ENCODE assay signal across 8 mouse cellular contexts in genomic region chr7:79147011-79147837, GRCm38 (mm10). TPM values are rescaled to one million over a fixed set of nuclear protein-coding genes. Genes with fewer than 3 reads are reported as not detected.
DNase-seq lines count a peak whose midpoint lies in the region; ATAC-seq and TF ChIP-seq lines count a peak whose summit lies in the region.
"Had no signal": no experiment of that assay in that cellular context is flagged by ENCODE, and none has a peak within 500 bp of the region (broad histone marks: within the 10 kb centered on the region; RNA-seq: fewer than 3 reads in every experiment).

No protein-coding gene starts in this region.

- no peak for TF ChIP-seq RAD21 in CH12.LX (IDR thresholded peaks at IDR 0.05; ENCODE audit: low read depth, low read length)

- H3K4me2 ChIP-seq in CH12.LX (ENCODE audit: insufficient read depth, low read depth, poor library complexity, severe bottlenecking): 0 out of 2 replicates have a peak overlapping the region, but pooled peaks have one; percentile 92
- H3K4me2 ChIP-seq in heart, embryonic 16.5 days (ENCODE audit: low read depth, low read length): peak overlapping the region; percentile 89
- peak overlapping the region; percentile 79 for H3K4me2 ChIP-seq in limb, embryonic 11.5 days (ENCODE audit: low read depth, severe bottlenecking)
- H3K4me2 ChIP-seq in stomach, embryonic 15.5 days: peak overlapping the region; percentile 78

- ATAC-seq in heart, embryonic 16.5 days (replicated peaks; ENCODE audit: extremely low read depth, insufficient read depth, low FRiP score): 0 out of 2 replicates have a peak, but pooled peaks have one; percentile 21
- no peak for ATAC-seq in limb, embryonic 11.5 days (ENCODE audit: insufficient number of reproducible peaks, low FRiP score, low TSS enrichment, low read depth)
- no peak for ATAC-seq in stomach, embryonic 15.5 days (ENCODE audit: insufficient read depth, low FRiP score, low read depth)

- no peak overlapping the region for H3K9ac ChIP-seq in CH12.LX (ENCODE audit: insufficient read depth, low read depth)
- peak overlapping the region; percentile 89 for H3K9ac ChIP-seq in heart, embryonic 16.5 days (ENCODE audit: low read length)
- H3K9ac ChIP-seq in limb, embryonic 11.5 days (ENCODE audit: low read length): peak overlapping the region; percentile 76; the same call in 1 of the 2 replicates
- peak overlapping the region; percentile 16 for H3K9ac ChIP-seq in stomach, embryonic 15.5 days

- no peaks in the 10 kb centered on the region for H3K79me2 ChIP-seq in CH12.LX (replicated peaks; ENCODE audit: control insufficient read depth, extremely low read depth, insufficient read depth, poor library complexity, severe bottlenecking)

- no peak for DNase-seq in CH12.LX (ENCODE audit: extremely low read depth)
- DNase-seq in embryonic facial prominence, embryonic 10.5 days (ENCODE audit: low spot score): peak; percentile 36
- peak; percentile 56 for DNase-seq in limb, embryonic 11.5 days (ENCODE audit: low spot score)
- DNase-seq in adrenal gland, postnatal 10 days: no peak
- DNase-seq in frontal cortex, adult 2 months (ENCODE audit: extremely low spot score in 1 of 2, low spot score in 1 of 2): no peak

- H3K36me3 ChIP-seq in CH12.LX (replicated peaks in 1 of 2; ENCODE audit: control insufficient read depth in 1 of 2, insufficient read depth in 1 of 2, low read length in 1 of 2): peaks cover 0 to 28% of the 10 kb centered on the region in 2 experiments
- H3K36me3 ChIP-seq in embryonic facial prominence, embryonic 10.5 days (replicated peaks): peaks cover 33% of the 10 kb centered on the region
- H3K36me3 ChIP-seq in heart, embryonic 16.5 days (ENCODE audit: control insufficient read depth, insufficient read depth): peaks cover 15% of the 10 kb centered on the region
- peaks cover 6% of the 10 kb centered on the region; the same call in 1 of the 2 replicates for H3K36me3 ChIP-seq in limb, embryonic 11.5 days (ENCODE audit: control insufficient read depth, insufficient read depth, low read length)
- peaks cover 4% of the 10 kb centered on the region; the same call in 1 of the 2 replicates for H3K36me3 ChIP-seq in stomach, embryonic 15.5 days

- peaks cover 0 to 20% of the 10 kb centered on the region in 2 experiments; a peak in 2 of 4 replicates for H3K4me1 ChIP-seq in CH12.LX (ENCODE audit: control insufficient read depth in 1 of 2, insufficient read depth in 2 of 2)
- H3K4me1 ChIP-seq in embryonic facial prominence, embryonic 10.5 days: peaks cover 32% of the 10 kb centered on the region
- H3K4me1 ChIP-seq in heart, embryonic 16.5 days (ENCODE audit: control insufficient read depth, insufficient read depth, low read length): peaks cover 20% of the 10 kb centered on the region
- peaks cover 12% of the 10 kb centered on the region for H3K4me1 ChIP-seq in limb, embryonic 11.5 days (ENCODE audit: control insufficient read depth, insufficient read depth, low read length)
- peaks cover 20% of the 10 kb centered on the region for H3K4me1 ChIP-seq in stomach, embryonic 15.5 days

- H3K27me3 ChIP-seq in CH12.LX (replicated peaks): peaks cover 3% of the 10 kb centered on the region
- no peaks in the 10 kb centered on the region for H3K27me3 ChIP-seq in embryonic facial prominence, embryonic 10.5 days (replicated peaks; ENCODE audit: low read depth, poor library complexity, severe bottlenecking)
- no peaks in the 10 kb centered on the region for H3K27me3 ChIP-seq in heart, embryonic 16.5 days (ENCODE audit: control insufficient read depth, insufficient read depth, low read length)
- H3K27me3 ChIP-seq in limb, embryonic 11.5 days (ENCODE audit: control insufficient read depth, insufficient read depth, low read length): no peaks in the 10 kb centered on the region
- H3K27me3 ChIP-seq in stomach, embryonic 15.5 days (replicated peaks): no peaks in the 10 kb centered on the region

- TF ChIP-seq CTCF in CH12.LX (conservative IDR thresholded peaks at IDR 0.05 in 1 of 2, IDR thresholded peaks at IDR 0.05 in 1 of 2; ENCODE audit: low read depth in 2 of 2, low read length in 2 of 2): no peak

- in situ Hi-C loops in CH12.LX (cut with MboI; ENCODE audit: low pct_ligation_motif_present, low pct_unique_long_range_greater_than_20kb, low sequenced_read_pairs): no loop called here

- WGBS in embryonic facial prominence, embryonic 10.5 days: 51% methylated on average over 12 of the region's 12 CpGs
- 46% methylated on average over 12 of the region's 12 CpGs for WGBS in heart, embryonic 16.5 days
- 35% methylated on average over 12 of the region's 12 CpGs for WGBS in limb, embryonic 11.5 days
- WGBS in stomach, embryonic 15.5 days: 53% methylated on average over 12 of the region's 12 CpGs

- H3K4me3 ChIP-seq in CH12.LX (replicated peaks in 1 of 3; ENCODE audit: low read depth in 2 of 3, low read length in 2 of 3, poor library complexity in 1 of 3): no peak overlapping the region
- H3K4me3 ChIP-seq in embryonic facial prominence, embryonic 10.5 days: peak overlapping the region; percentile 81
- H3K4me3 ChIP-seq in heart, embryonic 16.5 days (ENCODE audit: low read length): peak overlapping the region; percentile 91
- H3K4me3 ChIP-seq in limb, embryonic 11.5 days (ENCODE audit: low read depth, low read length): peak overlapping the region; percentile 69
- H3K4me3 ChIP-seq in stomach, embryonic 15.5 days (replicated peaks): peak overlapping the region; percentile 56

- H3K27ac ChIP-seq in CH12.LX (ENCODE audit: insufficient read depth, low read depth): no peak overlapping the region
- H3K27ac ChIP-seq in embryonic facial prominence, embryonic 10.5 days (replicated peaks): peak overlapping the region; percentile 90; the same call in 1 of the 2 replicates
- H3K27ac ChIP-seq in heart, embryonic 16.5 days (ENCODE audit: low read length): peak overlapping the region; percentile 93
- no peak overlapping the region for H3K27ac ChIP-seq in limb, embryonic 11.5 days (replicated peaks; ENCODE audit: low read depth, low read length)
- no peak overlapping the region for H3K27ac ChIP-seq in stomach, embryonic 15.5 days

- H3K9me3 ChIP-seq in CH12.LX (replicated peaks; ENCODE audit: low read length): no peaks in the 10 kb centered on the region
- H3K9me3 ChIP-seq in embryonic facial prominence, embryonic 10.5 days: no peaks in the 10 kb centered on the region
- H3K9me3 ChIP-seq in heart, embryonic 16.5 days (replicated peaks; ENCODE audit: control insufficient read depth, low read length): no peaks in the 10 kb centered on the region
- H3K9me3 ChIP-seq in limb, embryonic 11.5 days (ENCODE audit: control insufficient read depth, low read length): no peaks in the 10 kb centered on the region
- no peaks in the 10 kb centered on the region for H3K9me3 ChIP-seq in stomach, embryonic 15.5 days

- no peak for TF ChIP-seq POLR2A in CH12.LX (IDR thresholded peaks at IDR 0.05; ENCODE audit: low read depth, low read length)

- no peak for TF ChIP-seq EP300 in CH12.LX (IDR thresholded peaks at IDR 0.05; ENCODE audit: low read length)

- dilution Hi-C loops in CH12.LX (cut with MboI; ENCODE audit: extremely low pct_ligation_motif_present, extremely low pct_unique_long_range_greater_than_20kb, low sequenced_read_pairs): no loop called here

TF ChIP-seq in CH12.LX, 34 proteins besides CTCF, POLR2A, EP300 and RAD21:
- TF ChIP-seq UBTF (IDR thresholded peaks at IDR 0.05; ENCODE audit: low read depth, low read length): no peak
- no peak for TF ChIP-seq USF1 (IDR thresholded peaks at IDR 0.05; ENCODE audit: low read depth, low read length)
- TF ChIP-seq JUND (conservative IDR thresholded peaks at IDR 0.05; ENCODE audit: low read depth, low read length): no peak
- TF ChIP-seq ZNF384 (IDR thresholded peaks at IDR 0.05; ENCODE audit: low read depth, low read length): no peak
- TF ChIP-seq CHD2 (IDR thresholded peaks at IDR 0.05; ENCODE audit: low read length): no peak
- no peak for TF ChIP-seq E2F4 (IDR thresholded peaks at IDR 0.05; ENCODE audit: insufficient replicate concordance, low read depth, low read length)
- no peak for TF ChIP-seq SMC3 (IDR thresholded peaks at IDR 0.05; ENCODE audit: low read depth, low read length)
- TF ChIP-seq NELFE (IDR thresholded peaks at IDR 0.05; ENCODE audit: low read depth, low read length): no peak
- TF ChIP-seq USF2 (conservative IDR thresholded peaks at IDR 0.05; ENCODE audit: low read depth, low read length): no peak

RNA-seq across cellular contexts. Expression of gene Mfge8, which starts 1.6 kb away (rescaled TPM):
- 16.5 and 24.5 TPM in 2 replicates for total RNA-seq in CH12.LX (2012; rRNA removed)
- 11.0 and 13.0 TPM in 2 replicates for total RNA-seq in CH12.LX (2014; rRNA removed)
- polyA plus RNA-seq in CH12.LX (2012; ENCODE audit: insufficient read length, low read depth): 12.4 and 13.2 TPM in 2 replicates
- 131 and 134 TPM in 2 replicates for polyA plus RNA-seq in embryonic facial prominence, embryonic 10.5 days (2016; fragmentation: Nextera tagmentation; extraction: Ambion mirVana)
- 239 and 283 TPM in 2 replicates for polyA plus RNA-seq in heart, embryonic 16.5 days (2015; fragmentation: Nextera tagmentation; extraction: Ambion mirVana)
- polyA plus RNA-seq in limb, embryonic 11.5 days (2014; fragmentation: Nextera tagmentation; extraction: Ambion mirVana): 154 and 157 TPM in 2 replicates
- 218 and 234 TPM in 2 replicates for polyA plus RNA-seq in stomach, embryonic 15.5 days (2015; fragmentation: Nextera tagmentation; extraction: Ambion mirVana)
- total RNA-seq in adrenal gland, postnatal 10 days (2021): 100 to 1,000 TPM; 231 to 232 TPM
- polyA plus RNA-seq in frontal cortex, adult 2 months (2012; rRNA removed): 273 and 340 TPM in 2 replicates

RNA-seq across cellular contexts. Expression of gene Hapln3, which starts 16.4 kb away (rescaled TPM):
- total RNA-seq in CH12.LX (2012; rRNA removed) (0.04 TPM in 1 of 2 replicates, not detected in the other), CH12.LX (2014; rRNA removed) (not detected in 2 replicates)
- polyA plus RNA-seq in CH12.LX (2012; ENCODE audit: insufficient read length, low read depth): not detected in 2 replicates
- 2.3 TPM in 2 replicates for polyA plus RNA-seq in embryonic facial prominence, embryonic 10.5 days (2016; fragmentation: Nextera tagmentation; extraction: Ambion mirVana)
- polyA plus RNA-seq in heart, embryonic 16.5 days (2015; fragmentation: Nextera tagmentation; extraction: Ambion mirVana): 0.45 and 0.64 TPM in 2 replicates
- 1.1 TPM in 2 replicates for polyA plus RNA-seq in limb, embryonic 11.5 days (2014; fragmentation: Nextera tagmentation; extraction: Ambion mirVana)
- polyA plus RNA-seq in stomach, embryonic 15.5 days (2015; fragmentation: Nextera tagmentation; extraction: Ambion mirVana): 2.3 and 2.7 TPM in 2 replicates
- 1 to 10 TPM; 1.1 to 1.9 TPM for total RNA-seq in adrenal gland, postnatal 10 days (2021)
- polyA plus RNA-seq in frontal cortex, adult 2 months (2012; rRNA removed): 4.2 and 4.5 TPM in 2 replicates
- total RNA-seq: common myeloid progenitor, adult 5-6 weeks had no signal

Comparison
In these comparisons a context has a peak if more than half of its experiments do, and no peak if none do; other contexts are left out.
1. DNase-seq: peak in embryonic facial prominence, embryonic 10.5 days (single experiment) and limb, embryonic 11.5 days (single experiment); none in CH12.LX (single experiment), adrenal gland, postnatal 10 days (single experiment) and frontal cortex, adult 2 months (0 of 2).
2. H3K27ac ChIP-seq: peak in embryonic facial prominence, embryonic 10.5 days (single experiment) and heart, embryonic 16.5 days (single experiment); none in CH12.LX (single experiment), limb, embryonic 11.5 days (single experiment) and stomach, embryonic 15.5 days (single experiment).
3. H3K4me3 ChIP-seq: peak in embryonic facial prominence, embryonic 10.5 days (single experiment), heart, embryonic 16.5 days (single experiment), limb, embryonic 11.5 days (single experiment) and stomach, embryonic 15.5 days (single experiment); none in CH12.LX (0 of 3).
4. Peak in every context shown above with its lines, with median percentiles within 50 percentile points of each other: H3K4me2 ChIP-seq.